Mouse (Mus musculus) right cerebral cortex, postnatal 14 days (tissue): ENCODE results near the gene Psmd14.
A peak's percentile ranks its signal among the peaks of the same experiment; 100 is the strongest.

Experiments used
- DNase-seq: peaks from one replicate; pipeline ENCODE4 v3.0.0; 2022

Psmd14 gene

GRCm38 (mm10) chr2:61711108-61712040 is at the start of gene Psmd14:
Gene Psmd14, plus strand, starts transcription at chr2:61711694.
- peak; percentile 89 for DNase-seq

GRCm38 (mm10) chr2:61662833-61663232 is 48.7 kb upstream of the Psmd14 start:
- DNase-seq: no peak

GRCm38 (mm10) chr2:61663573-61664241 is 47.8 kb upstream of the Psmd14 start:
- no peak for DNase-seq

- DNase-seq: no peak
These were observed 44.1 kb upstream of the Psmd14 start for GRCm38 (mm10) chr2:61667420-61667819.

GRCm38 (mm10) chr2:61668260-61668659 is 43.2 kb upstream of the Psmd14 start:
- DNase-seq: peak; percentile 66

GRCm38 (mm10) chr2:61674555-61674954 is 36.9 kb upstream of the Psmd14 start:
- DNase-seq: no peak

GRCm38 (mm10) chr2:61681572-61681971 is 29.9 kb upstream of the Psmd14 start:
- no peak for DNase-seq

GRCm38 (mm10) chr2:61686533-61686932 is 25.0 kb upstream of the Psmd14 start:
- DNase-seq: no peak

GRCm38 (mm10) chr2:61689086-61689485 is 22.4 kb upstream of the Psmd14 start:
- DNase-seq: no peak

GRCm38 (mm10) chr2:61709570-61709969 is 1.9 kb upstream of the Psmd14 start:
- DNase-seq: no peak

- no peak for DNase-seq
These were observed 1.0 kb downstream of the Psmd14 start for GRCm38 (mm10) chr2:61712526-61712925.

GRCm38 (mm10) chr2:61722401-61722982 is 11.0 kb downstream of the Psmd14 start:
- no peak for DNase-seq

- no peak for DNase-seq
These were observed 21.4 kb downstream of the Psmd14 start for GRCm38 (mm10) chr2:61732802-61733486.

- no peak for DNase-seq
These were observed 22.7 kb downstream of the Psmd14 start for GRCm38 (mm10) chr2:61734175-61734574.

- no peak for DNase-seq
These were observed 34.6 kb downstream of the Psmd14 start for GRCm38 (mm10) chr2:61746051-61746450.

GRCm38 (mm10) chr2:61746580-61746979 is 35.1 kb downstream of the Psmd14 start:
- DNase-seq: no peak

GRCm38 (mm10) chr2:61747411-61747810 is 35.9 kb downstream of the Psmd14 start:
- DNase-seq: no peak

GRCm38 (mm10) chr2:61750702-61751101 is 39.2 kb downstream of the Psmd14 start:
- no peak for DNase-seq

GRCm38 (mm10) chr2:61751286-61751685 is 39.8 kb downstream of the Psmd14 start:
- DNase-seq: no peak

- DNase-seq: no peak
These were observed 40.9 kb downstream of the Psmd14 start for GRCm38 (mm10) chr2:61752362-61752761.

GRCm38 (mm10) chr2:61754989-61755388 is 43.5 kb downstream of the Psmd14 start:
- DNase-seq: no peak

- DNase-seq: no peak
These were observed 47.9 kb downstream of the Psmd14 start for GRCm38 (mm10) chr2:61759234-61759855.

GRCm38 (mm10) chr2:61760044-61760443 is 48.5 kb downstream of the Psmd14 start:
- no peak for DNase-seq
